Mouse (Mus musculus) E14TG2a.4 (cell line): ENCODE data around the gene Plekha7.

ENCODE experiments used
- CTCF ChIP-seq: conservative IDR thresholded peaks from 2 replicates; pipeline ENCODE4 v1.5.1; 2014; ENCODE audit warnings: low read length
- POU5F1 ChIP-seq: IDR thresholded peaks from 2 replicates; pipeline ENCODE4 v1.6.1; 2014; ENCODE audit warnings: low read length, borderline replicate concordance

DNA sequence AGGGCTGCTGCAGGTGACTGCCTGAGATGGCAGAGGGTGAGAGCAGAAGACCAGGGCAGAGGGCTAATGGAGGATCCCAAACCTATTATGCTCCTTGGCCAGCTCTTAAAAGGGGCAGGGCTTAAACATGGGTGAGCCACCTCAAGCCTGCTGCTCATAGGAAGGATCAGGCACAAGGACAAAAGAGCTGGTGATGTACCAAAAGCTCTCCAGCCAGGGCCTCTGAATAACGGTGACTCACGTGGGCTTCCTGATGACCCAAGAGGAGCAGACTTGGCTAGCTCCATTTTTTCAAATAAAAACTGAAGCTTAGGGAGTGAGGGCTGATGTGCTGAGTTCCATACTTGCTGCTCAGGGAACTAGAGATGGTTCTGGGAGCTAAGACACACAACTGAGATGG is 192.2 kb downstream of the Plekha7 start:
- no peak for TF ChIP-seq CTCF
- no peak for TF ChIP-seq POU5F1
